Mouse (Mus musculus) thymus, postnatal 25 days (tissue): ENCODE data around the gene Dnajc19.
"Not testable (repeated sequence)": the region's sequence is repeated elsewhere in the genome, so short reads cannot be mapped to it uniquely, and the experiment has no call there.

ENCODE experiments used
- DNase-seq: peaks from one replicate; pipeline ENCODE4 v3.0.0; 2022

Dnajc19 gene

DNA sequence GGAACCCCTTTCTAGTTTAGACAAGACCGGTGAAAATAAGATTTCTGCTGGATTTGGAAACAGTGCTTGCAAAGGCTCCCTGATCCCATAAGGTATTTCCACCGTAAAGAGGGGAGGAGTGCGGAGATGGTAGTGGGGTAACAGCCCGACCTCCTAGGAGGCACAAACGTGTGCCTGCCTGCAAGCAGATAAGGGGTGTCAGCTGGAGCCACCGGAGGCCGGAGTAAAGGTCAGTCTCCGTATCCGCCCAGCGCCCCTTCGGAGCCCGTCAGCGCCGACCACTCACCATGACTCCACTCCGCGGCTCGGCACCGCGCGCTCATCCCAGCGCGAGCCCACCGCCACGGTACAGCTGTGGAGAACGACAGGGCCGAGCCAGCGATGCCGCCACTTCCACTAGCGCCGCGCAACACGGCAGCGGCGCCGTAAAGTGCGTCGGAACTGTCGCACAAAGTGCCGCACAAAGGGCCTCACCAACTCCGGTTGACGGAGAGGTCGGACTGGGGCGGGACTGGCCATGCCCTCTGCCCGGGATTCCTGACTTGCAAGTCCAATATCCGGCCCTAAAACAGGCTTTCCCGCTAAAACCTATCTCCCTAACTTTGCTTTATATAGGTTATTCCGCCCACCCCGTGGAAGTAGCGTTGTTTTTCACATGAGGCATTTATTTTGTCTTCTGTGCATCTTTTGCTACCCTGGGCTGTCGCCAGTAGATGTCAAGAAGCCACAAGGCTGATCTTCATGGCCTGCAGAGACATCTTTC lies at the start of gene Dnajc19:
TSS of gene Dnajc19 (minus strand) at position 422 of the 763 bp plus-strand sequence.
- peak; percentile 92 for DNase-seq

DNA sequence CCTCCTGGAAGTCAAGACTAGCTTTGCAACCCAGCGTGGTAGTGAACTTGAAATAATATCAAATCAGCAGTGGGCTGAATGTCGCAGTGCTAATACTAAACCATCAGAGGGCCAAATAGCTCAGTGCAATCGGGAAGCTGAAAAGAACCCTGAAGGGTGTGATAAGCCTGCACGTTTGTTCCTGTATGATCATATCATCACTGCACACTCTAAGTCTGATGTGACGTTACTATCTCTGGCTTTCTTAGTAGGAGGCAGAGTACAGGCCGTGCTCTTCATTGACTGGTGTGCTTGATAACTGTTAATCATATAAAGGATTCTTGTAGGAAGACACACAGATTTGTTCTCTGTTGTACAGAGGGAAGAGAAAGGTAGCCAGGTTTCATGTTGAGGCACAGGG lies 48.8 kb upstream of the Dnajc19 start:
- no peak for DNase-seq

DNA sequence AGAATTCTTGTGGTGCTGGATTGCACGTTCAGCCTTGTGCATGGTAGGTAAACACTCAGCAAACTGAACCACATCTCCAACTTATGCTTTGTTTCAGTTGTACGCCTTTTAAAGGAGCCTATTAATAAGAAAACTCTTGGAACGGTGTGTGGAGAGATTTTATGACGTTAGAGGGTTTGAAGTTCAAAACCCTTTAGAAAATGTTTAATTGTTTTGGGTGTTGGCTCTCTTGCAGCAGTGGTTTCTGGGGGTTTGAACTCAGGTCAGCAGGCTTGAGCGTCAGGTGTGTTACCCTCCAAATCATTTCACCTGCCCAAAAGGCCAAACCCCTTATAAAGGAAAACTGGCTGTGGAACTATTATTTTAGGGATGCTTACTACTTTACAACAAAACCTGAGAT lies 40.2 kb upstream of the Dnajc19 start:
- DNase-seq: no peak

DNA sequence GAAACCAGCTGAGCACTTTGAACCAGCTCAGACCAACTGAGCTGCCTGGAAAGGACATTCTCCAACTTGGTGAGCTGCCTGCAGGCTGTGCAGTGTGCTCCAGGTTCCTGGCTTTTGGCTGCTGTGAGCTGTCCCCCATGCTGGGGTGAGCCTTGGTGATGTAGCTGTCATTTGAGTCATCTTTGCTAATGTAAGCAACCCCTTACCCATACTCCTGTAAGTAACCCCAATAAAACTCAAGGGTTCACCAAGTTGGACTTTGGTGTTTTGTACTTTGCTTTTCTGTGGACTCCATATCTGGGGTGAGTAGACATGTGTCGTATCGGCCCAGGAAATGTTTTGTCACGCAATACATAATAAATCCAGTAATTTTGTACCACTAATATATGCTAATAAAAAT lies 39.7 kb upstream of the Dnajc19 start:
- DNase-seq: no peak

DNA sequence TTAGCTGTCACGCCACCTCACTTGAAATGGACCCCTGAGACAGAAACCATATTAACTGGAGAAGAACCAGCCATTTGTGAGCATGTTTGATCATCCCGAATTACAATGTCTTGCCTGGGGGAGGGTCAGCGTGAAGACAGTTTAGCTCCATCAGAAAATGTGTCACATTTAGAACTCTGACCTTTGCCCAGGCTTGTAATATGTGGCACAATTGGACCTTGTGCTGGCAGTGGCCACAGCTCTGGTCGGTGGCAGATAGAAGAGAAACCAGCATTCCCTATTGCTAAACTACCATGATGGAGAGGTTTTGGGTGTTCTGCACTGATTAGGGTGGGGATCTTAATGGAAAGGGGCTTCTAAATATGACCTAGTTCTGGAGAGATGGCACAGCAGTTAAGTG lies 38.7 kb upstream of the Dnajc19 start:
- no peak for DNase-seq

DNA sequence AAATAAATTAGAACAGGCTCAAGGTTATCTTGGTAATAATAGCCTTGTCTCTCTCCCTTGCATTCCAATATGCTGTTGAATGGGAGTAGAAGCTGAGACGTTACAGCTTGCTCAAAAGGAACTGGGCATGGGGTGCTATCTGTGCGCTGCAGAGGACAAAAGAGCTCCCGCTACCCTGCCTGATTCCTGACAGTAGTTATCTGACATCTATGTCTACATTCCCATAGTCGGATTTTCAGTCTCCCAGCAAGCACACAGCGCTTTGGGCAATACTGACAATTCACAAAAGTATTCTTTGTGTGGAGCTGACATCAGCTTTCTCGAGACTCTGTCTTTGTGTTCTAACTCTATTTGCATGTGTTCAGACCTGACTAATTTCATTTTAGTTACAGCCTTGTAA lies 34.7 kb upstream of the Dnajc19 start:
- no peak for DNase-seq

DNA sequence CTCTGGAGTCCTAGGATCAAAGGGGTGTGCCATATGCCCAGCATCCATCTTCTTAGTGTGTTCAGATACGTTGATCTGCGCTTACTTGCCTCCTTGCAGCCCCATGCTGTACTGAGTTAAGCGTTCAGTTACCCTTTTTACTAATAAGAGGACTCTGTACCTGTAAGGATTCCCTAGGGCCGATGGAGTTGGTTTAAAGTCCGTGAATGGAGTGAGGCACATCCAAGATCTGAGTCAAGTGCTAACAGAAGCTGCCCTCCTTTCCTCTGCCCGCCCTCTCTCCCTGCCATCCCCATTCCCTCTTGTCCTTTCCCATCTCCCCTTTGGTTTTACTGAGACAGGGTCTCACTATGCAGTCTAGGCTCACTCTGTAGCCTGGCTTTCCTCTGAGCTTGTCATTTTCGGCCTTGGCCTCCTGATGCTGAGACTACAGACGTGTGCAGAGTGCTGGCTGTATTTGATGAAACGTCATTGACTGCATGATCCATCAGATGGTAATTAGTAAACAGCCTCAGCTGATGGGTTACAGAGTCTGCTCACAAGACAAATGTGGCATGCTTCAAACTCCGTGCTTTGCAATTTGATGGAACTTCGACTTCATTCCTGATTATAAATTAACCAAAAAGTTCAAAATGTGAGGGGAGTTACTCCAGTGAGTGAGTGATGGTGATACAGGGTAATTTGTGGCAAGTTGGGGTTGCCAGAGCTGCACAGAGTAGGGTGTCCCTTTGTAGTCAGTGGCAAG lies 31.0 kb upstream of the Dnajc19 start:
- no peak for DNase-seq

DNA sequence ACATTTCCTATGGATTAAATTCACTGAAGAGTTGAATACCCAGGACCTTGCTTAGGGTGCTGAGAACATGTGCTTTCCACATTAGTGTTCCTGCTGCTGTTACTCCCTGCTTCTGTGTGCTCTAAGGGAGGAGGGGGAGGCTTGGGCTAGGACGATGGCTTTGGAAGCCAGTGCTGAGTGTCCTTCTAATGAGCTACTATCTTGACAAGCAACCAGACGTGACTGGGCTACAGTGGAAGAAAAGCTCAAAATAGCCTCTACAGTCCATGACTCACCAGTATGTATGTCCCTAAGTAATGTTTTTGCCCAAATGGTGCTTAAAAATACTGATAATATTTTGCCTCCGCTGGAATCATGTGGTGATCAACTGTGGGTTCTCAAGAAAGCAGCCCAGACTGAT lies 26.5 kb upstream of the Dnajc19 start:
- DNase-seq: no peak

DNA sequence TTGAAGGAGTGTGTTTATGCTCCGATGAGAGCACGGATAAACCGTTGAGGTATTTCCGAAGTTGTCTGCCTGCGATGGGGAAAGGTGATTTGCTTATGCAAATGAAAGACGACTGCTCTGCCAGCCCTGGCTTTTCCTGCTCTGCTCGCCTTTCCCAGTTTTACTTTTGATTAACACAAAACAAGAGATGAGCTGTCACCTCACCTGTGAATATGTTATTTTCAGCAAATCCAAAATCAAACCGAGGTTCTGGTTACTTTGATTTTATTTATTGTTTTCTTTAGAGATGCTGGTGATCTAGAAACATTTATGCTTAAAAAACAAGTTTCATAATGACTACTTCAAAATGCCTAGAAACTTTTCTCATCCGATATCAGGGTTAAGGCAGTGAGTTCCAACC lies 25.3 kb upstream of the Dnajc19 start:
- DNase-seq: no peak

DNA sequence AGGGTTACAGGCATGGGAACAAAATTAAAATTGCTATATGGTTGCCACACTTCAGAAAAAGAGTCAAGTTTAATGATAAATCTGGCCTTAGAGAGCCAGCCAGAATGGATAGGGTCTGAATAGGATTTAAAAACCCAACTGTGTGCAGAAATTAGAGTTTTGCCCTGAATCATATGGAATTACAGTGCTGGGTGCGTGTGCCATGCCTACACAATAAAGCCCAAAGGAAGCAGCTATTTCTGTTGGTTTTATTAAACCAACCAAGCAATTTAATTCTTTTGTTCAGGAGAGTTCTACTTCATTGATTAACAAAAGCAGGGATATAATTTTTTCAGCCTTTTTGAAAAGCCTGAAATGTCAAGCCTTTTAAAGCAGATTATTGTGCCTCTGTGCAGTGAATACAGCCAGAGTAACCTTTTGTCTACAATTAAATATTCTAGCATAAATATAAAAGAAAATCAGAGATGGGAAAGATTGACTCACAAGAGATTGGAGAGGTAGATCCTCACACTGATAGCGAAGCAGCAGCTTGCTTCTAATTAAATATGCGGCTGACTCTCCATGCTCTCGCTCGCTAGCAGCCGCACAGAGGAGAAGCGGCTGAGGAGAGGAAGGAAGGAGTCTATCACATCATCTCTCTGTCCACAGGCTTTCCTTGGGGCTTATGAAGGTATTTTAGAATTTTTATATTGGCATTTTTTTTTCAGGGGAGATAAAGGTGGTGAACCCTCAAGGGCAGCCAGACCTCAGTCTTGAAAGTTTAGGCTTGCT lies 23.0 kb upstream of the Dnajc19 start:
- no peak for DNase-seq

DNA sequence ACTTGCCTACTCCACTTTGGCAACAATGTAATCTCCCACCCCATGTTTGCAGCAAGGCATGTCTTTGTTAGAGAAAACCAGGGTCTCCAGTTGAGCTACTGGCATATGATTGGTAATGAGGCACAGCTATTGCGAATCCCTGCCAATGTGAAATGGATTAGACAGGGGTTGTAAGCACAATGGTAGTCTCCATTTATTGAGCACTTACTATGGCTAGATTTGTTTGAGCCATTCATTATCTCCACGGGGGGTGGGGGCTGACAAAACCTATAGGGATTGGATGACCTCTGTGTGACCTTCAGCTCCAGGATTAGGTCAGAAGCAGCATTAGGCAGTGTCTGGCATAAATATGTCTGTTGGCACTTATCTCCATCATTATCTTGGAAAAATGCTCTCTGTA lies 21.8 kb upstream of the Dnajc19 start:
- no peak for DNase-seq

DNA sequence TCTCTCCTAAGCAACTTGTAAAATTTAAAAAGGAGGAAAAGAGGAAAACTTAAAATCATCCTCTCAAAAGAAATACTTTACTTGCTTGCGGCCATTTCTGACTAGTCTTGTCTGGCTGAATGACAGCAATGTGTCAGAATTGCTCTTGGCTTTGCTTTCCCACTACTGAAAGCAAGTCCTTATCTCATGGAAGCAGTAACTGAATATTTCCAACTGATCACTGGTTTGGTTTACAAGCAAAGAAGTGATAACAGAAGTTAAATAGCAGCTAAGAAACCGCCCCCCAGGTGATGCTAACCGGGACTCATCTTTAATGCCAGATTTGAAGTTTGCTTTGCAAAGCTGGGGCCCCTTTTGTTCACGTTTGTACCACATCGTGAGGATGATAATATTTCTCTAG lies 2.5 kb upstream of the Dnajc19 start:
- DNase-seq: no peak

DNA sequence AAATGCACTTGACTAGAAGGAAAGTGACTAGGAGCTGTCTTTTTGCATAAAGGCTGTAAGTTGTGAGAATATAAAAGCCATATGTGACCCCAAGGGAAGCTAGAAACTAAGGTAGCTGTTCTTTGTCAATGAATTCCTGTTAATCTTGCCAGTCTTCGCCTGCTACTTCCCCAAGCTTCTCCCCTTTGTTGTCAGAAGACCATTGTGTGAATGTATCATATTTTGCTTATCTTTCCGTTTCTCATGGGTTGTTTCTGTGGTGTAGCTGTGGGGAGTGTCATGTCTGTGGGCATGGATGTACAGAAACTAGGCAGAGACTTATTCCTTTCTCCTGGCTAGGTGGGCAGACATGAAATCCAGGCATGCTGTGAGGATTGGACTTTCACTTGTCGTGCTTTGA lies 808 bp upstream of the Dnajc19 start:
- DNase-seq: no peak

DNA sequence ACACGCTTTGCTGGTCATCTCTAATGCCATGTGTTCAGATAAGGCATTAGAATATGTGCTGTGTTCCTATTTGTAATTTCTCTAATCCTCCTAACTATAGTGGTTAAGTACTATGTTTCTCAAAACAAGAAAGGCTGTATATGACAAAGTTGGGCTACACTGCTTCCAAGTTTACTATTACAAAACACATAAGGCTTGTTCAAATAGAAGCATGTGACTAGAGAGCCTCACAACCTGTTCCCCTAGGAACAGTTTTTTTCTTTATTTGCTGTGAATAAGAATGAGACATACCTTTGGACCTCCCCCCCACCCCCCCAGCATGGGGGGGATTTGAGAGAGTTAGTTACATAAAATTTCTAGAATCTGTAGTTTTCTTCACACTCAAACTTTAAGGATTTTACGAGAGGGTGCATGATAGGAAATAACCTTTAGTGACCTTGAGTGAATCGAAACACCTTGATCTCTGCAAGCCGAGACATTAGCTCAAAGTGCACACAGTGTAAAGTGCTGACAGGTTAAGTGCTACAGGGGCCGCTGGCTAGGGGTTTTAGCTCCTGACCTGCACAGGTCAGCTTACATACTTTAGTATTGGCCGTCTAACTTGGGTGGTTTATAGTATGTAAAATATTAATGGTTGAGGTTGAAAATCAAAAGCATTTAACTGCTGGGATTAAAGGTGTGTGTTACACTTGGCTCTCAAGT lies 4.9 kb downstream of the Dnajc19 start:
- DNase-seq: no peak

DNA sequence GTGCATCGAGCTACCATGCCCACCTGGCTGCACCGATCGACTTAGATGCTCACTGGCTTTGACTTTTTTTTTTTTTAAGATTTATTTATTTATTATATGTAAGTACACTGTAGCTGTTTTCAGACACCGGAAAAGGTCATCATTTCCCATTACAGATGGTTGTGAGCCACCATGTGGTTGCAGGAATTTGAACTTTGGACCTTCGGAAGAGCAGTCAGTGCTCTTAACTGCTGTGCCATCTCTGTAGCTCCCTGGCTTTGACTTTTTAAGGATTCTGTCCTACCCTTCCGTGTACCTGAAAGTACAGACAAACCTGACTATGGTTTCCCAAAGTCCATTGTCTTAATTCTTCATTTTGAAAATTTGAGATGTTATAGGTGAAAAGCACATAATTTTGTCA lies 8.4 kb downstream of the Dnajc19 start:
- DNase-seq: no peak

DNA sequence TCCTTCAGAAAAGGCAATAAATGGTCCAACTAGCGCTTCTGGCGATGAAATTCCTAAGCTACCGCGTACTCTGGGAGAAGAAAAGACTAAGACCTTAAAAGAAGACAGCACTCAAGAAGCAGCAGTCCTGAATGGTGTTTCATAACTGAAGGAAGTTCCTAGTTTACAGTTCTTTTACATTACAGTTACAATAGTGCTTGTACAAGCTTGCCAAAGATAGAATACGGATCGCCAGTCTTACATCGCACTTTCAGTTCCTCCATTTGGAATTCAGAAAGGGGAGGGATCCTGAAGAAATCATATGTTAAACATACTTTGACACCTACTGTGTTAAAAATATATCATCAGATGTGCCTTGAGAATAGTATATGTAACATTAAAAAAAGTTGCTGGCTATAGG lies 12.2 kb downstream of the Dnajc19 start:
- DNase-seq: not testable (repeated sequence)

DNA sequence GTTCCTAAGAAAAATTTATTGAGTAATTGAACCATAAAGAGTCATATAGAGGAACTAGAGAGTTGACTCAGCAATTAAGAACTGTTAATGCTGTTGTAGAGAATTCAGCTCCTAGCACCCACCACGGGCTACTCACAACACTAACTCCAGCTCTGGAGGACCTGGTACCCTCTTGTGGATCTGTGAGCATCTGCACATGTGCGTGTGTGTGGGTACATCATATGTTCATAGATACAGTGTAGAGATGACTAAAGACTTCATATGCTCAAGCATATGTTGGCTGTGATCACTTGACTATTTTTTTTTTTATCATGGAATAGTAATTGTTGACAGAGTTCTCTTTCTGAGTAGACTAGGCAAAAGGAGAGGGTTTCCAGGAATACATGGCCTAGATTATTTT lies 18.8 kb downstream of the Dnajc19 start:
- no peak for DNase-seq

DNA sequence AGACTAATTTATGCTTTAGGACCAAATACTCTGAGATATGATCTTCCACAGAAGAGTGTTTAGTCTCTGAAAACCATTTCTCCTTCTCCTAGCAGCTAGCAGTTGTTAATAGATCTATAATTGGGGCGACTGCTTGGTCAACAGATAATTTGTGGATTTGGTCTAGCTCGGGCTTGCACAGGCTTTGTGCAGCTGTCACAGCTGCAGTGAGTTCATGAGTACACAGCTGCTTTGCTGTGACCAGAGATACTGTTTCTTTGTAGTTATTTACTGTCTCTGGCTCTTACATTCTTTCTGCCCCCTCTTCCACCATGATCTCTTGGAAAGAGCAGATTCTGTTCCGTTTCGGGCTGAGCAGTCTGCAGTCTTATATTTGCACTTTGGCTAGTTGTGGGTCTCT lies 39.1 kb downstream of the Dnajc19 start:
- DNase-seq: no peak

DNA sequence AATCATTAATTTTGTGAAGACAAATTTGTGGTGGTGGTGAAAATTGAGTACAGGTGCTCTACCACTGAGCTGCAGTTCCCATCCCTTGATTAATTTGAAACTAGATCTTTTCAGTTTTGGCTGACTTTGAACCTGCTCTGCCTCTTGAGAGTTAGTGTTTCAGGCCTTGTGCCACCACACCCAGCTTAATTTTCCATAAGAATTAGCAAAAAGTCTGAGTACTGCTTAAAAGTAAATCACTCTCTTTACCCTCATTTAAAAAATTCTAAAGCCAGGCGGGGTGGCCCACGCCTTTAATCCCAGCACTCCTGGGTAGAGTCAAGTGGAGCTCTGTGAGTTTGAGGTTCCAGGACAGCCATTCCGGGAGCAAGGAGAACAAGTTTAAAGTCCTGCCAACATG lies 45.4 kb downstream of the Dnajc19 start:
- no peak for DNase-seq

DNA sequence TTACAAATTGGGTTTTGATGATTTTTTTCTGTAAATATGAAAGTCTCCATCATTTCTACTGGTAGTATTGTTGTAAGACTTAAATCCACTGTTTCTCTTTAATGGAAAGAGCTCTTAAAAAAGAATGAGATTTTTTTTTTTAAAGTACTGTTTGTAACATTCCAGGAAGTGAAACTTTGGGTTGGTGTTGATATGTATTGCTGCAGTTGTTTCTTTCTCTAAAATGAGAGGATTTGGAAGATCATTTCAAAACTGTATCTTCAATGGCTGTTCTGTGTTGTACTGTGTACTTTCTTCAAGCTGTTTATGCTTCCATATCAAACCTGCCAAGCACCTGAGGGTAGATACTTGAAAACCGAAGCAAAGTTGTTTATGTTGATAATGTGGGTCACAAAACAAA lies 46.3 kb downstream of the Dnajc19 start:
- DNase-seq: no peak

DNA sequence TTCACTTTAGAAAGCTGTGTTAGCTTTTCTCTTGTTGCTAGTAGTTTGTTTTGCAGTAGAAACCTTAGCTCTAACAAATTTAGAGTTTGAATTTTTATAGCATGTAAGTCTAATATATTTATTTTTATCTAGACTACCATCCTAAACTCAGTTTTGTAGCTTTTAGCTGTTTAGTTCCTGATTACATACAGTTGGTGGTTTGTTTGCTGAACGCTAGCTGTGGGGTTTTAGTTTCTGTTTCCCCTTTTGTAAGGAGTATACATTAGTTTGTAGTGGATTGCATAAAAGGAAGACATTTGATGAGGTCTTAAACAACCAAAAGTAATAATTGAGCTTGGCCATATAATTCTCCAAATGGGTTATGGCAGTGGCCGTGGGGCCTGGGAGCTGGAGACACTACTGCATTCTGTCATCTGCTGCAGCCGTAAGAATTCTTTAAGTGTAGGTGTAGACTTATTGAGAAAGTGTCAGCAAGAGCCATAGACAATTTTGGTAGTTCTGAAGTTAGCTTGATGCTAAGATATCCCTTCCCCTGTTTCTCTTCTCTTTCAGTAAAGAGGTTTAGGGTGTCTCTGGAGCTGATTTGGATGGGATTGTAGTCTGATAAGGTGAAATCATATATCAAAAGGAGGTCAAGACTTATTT lies 47.3 kb downstream of the Dnajc19 start:
- no peak for DNase-seq

DNA sequence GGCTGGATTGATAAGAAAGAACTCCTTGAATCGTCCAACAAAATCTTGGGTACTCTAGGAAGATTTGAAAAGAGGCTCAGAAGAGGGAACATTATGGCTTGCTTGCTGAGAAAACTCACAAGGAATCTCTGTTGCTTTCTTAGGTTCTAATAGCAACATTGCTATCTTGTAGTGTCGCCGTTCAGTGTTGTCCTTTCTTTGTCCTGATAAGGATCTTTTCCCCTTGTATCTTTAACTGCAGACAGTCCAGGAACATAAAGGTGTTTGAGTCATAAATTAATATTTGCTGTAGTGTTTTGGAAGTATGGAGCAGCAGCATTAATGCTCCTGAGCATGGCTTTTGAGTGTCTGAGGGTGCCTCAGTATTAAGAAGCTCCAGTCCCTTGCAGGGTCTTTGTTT lies 50.5 kb downstream of the Dnajc19 start:
- no peak for DNase-seq

DNA sequence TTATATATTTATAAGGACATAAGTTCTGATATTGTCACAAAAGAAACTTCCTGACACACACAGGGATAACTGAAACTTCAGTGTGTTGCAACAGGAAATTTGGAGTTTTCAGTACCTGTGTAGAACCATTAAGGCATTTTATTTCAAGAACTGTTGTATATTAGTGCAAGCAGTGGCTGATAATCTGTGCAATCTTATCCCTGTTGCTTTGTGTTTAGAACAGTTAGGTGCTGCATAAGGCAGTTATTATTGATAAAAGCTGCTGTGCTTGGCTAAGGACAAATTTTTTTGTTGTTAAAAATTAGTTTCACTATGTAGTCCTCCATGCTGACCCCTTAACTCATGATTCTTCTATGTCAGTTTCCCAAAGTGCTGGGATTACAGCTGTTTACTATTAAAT lies 52.2 kb downstream of the Dnajc19 start:
- no peak for DNase-seq
